Mouse (Mus musculus): ENCODE data around the gene Gm16253.

Gene Gm16253

DNA sequence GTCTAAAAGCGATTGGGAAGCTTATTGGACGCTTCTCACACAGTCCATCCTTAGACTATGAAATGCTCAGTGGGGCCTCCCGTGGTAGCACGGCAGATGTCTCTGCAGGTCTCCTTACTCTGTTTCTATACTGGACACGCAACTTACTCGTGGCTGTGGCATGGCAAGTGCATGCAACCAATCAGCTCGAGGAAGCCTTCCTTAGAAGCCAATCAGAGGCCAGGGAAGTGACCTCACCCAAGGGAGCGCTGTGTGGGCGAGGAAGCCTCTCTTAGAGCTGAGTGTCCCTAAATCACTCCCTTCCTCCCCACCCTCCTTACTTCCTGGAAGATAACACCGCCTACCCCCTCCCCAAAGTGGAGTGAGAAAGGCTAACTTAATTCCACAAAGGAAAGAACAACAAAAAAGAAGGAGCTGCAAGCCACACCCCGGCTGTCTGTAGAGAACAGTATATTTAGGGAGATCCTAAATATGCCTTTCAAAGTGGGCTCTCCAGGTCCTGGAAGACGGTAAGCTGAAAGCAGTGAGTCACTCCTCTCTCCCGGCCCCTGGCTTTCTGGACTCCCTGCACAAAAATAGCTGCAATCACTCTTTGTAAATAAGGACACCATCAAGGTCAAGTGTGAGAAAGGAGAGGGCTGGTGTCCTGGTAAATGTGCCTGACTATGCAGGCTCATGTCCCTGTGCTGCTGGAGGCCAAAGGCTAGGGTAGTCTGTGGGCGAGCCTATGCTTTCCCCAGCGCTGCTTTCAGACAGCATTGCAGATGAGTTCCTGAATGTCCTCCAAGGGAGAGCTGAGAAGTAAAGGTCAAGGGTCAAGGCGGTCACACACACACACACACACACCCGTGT, at the start of gene Gm16253:
TSS of gene Gm16253 (plus strand) at position 295 of the 852 bp plus-strand sequence.
- DNase-seq (ENCODE audit: low spot score in 2 of 2), result peak; percentile 91 to 95

DNA sequence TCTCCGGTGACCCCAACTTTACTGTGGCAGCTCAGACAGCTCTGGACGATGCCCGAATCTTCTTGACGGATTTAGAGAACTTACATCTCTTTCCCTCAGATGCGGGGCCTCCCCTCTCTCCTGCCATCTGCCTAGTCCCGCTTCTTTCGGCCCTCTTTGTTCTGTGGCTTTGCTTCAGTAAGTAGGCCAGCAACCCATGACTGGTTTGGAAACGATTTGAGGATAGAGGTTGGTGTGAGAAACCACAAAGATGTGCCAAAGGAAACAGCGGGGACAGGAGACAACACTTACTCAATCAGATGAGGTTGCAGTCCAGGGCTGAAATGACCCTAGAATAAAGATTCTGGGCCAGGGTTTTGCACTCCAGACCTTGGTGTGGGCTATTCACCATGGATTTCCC, 48.3 kb upstream of the Gm16253 start:
- no peak for DNase-seq (ENCODE audit: low spot score in 2 of 2)

DNA sequence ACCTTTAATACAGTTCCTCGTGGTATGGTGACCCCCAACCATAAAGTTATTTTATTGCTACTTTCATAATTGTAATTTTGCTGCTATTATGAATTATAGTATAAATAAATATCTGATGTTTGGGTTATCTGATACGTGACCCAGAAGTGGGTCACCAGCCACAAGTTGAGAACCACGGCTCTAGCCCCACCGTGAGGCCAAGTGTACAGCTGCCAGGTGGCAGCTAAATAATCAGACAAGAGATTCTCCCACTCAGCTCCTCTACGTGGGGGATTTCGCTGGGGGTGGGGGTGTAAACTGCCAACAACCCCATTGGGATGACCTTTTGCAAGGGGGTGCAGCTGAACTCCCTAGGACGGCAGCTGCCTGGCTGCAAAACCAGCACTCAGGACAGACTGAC, 44.7 kb upstream of the Gm16253 start:
- no peak for DNase-seq (ENCODE audit: low spot score in 2 of 2)

DNA sequence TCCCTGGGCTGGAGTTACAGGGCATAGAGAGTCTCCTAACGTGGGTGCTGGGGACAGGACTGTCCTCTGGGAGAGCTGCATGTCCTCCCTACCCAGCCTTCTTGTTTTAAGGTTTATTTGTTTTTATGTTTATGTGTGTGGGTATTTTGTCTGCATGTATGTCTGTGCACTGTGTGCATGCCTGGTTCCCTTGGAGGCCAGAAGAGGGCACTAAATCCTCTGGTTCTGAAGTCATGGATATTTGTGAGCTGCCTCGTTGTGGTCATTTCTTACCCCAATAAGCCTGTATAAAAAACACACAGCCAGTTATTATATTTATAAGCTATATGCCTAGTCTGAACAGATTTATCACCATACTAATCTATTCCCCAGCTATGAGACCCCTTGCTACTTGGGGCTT, 42.5 kb upstream of the Gm16253 start:
- DNase-seq (ENCODE audit: low spot score in 2 of 2), result no peak

DNA sequence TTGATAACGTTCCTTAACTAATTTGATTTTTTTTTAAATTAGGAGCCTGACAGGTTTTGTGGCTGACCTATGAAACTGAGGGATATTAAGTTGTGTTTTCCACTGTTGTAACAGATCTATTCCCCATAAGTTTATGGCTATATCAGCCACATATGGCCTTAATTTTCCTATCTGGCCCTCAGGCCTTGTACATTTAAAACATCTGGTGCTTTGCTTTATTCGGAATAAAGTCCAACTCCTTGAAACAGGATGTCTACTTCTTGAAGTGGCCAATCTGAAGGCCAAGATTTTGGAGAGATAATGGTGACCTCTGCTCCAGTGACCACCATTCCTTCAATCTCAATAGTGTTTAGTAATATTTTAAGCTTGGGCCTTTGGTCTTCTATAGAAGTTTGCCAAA, 37.5 kb upstream of the Gm16253 start:
- DNase-seq (ENCODE audit: low spot score in 2 of 2), result no peak

DNA sequence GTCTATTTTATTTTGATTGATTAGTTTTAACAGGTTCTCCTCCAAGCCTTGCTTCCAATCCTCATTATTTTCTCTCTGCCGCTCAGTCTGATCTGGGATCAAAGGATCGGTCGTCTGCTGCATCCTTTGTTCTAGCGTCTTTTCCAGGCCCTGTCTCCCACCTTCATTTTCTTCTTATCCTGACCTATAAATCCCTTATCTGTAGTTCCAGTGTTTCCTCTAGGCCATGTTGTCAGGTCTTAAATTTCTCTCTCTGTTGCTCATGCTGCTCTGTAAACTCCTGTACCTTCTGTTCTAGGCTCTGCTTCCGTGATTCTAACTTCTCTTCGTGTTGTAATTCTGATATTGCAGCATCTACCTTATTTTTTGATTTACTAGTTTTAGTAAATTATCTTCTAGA, 36.0 kb upstream of the Gm16253 start:
- DNase-seq (ENCODE audit: low spot score in 2 of 2), result no peak

DNA sequence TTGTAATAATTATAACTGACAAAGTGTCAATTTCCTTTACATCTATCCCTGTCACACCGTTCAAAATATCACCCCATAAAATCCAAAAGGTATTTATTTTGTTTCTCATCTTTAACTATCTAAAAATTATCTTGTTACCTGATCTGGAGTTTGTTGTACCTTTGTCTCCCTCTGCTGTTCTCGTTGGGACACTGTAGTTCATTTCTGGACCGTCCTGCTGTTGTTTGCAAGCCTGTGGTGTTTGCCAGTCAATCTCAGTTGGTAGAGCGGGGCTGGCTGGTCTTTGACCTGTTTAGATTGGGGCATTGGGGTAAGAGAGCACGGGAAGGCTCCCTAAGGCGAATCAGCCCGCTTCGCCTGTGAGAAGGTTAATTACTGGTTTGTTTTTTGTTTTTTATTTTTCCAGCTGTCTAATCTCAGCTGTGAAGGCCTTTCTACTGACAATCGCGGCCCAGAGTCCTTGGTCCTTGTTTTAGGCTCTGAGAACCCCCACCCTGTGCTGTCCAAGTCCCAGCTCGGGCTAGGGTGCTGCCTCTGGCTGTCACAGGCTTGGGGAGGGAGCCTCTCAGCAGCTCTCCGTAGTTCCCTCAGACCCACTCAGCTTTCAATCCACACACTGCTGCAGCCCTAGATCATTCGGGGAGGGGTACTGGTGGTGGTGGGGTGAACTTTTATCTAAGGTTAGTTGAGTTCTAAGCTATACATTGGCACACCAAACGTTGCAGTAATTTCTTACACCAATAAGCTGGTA, 35.3 kb upstream of the Gm16253 start:
- DNase-seq (ENCODE audit: low spot score in 2 of 2), result no peak

DNA sequence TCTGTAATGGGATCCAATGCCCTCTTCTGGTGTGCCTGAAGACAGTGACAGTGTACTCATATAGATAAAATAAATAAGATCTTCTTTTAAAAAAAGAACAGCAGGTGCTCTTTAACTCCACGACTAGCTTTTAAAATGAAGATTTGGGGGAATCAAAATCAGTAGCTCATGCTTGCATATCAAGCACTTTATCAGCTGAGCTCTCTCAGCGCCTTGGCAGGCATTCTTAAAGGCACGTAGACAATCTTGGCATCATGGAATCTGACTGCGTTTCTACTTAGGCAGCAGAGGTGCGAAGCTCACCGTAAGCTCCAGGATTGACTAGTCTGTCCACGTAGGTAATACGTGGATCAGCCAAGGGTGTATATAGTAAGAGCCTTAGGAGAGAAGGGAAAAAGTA, 34.2 kb upstream of the Gm16253 start:
- no peak for DNase-seq (ENCODE audit: low spot score in 2 of 2)

DNA sequence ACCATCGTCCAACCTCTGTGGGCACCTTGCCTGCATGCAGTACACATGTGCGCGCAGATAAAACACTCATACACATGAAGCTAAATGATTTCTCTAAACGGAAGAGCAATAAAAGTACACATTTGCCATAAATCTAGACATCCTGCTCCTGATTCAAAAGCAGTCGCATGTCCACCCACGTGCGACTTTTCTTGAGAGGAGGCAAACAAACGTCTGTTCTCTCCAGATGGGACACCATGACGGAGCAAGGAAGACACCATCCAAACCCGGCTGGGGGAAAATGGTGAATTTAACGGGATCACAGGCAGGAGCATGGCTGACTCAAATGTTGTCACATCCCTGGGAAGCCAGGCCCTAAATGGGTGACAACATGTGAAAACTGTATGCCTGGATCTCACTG, 33.4 kb upstream of the Gm16253 start:
- DNase-seq (ENCODE audit: low spot score in 2 of 2), result peak; percentile 49 to 56

DNA sequence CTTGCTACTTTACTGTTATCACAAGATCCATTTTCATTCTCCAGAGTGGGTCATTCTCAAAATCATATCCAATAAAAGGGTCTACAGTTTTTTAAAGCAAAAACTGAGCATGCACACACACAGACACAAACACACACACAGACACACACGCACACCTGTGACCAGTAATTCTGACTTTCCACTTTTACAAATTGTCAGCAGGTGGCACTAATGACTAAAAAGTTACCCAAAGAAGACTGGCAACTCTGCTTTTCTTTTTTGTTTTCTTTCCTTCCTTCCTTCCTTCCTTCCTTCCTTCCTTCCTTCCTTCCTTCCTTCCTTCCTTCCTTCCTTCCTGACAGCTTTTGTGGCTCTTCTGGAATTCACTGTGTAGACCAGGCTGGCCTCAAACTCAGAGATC, 31.2 kb upstream of the Gm16253 start:
- DNase-seq (ENCODE audit: low spot score in 2 of 2), result no peak

DNA sequence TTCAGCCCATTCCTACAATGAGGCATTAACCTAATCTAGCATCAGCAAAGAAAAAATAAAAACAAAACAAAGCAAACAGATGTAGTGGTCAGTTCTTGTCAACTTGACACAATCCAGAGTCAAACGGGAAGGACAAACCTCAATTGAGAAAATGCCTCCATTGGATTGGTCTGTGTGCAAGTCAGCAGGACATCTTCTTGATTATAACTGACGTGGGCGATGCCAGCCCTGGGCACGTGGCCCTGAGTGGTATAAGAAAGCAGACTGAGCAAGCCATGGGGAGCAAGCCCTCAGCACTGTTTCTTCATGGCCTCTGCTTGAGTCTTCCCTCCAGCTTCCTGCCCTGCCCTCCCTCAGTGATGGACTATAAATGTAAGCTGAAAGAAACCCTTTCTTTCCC, 29.9 kb upstream of the Gm16253 start:
- no peak for DNase-seq (ENCODE audit: low spot score in 2 of 2)

DNA sequence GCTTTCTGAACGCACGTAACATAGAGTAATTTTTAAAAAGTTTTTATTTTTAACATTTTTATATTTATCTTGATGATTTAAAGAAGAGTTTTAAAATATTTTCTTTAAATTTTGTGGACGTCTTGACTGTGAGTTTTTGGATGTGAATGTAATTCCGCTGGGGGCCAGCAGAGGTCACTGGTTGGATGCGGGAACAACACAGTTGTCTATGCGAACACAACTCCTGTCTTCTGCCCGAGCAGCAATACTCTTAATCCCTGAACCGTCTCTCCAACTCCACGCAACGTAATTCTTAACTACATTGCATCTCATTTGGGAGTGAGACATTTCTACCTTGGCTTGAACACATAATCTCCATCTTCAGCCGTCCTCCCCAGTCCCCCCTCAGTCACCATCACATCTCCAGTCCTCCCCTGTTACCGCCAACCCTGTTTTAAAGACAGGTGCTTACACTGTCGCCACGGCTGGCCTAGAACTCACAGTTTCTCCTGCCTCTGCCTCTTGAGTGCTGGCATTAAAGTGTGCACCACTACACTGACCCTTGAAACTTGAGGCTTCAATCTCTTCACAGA, 29.3 kb upstream of the Gm16253 start:
- DNase-seq (ENCODE audit: low spot score in 2 of 2), result peak; percentile 82 to 88

DNA sequence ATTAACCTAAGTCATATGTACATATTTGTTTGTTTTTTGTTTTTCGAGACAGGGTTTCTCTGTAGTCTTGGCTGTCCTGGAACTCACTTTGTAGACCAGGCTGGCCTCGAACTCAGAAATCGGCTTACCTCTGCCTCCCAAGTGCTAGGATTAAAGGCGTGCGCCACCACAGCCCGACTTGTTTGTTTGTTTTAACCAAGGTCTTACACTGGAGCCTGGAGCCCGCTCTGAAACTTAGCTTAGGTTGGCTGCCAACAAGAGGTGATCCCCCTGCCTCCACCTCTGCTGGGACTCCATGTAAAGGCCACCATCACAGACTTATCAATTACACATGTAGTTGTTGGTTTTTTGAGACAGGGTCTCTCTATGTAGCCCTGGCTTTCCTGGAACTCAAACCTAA, 28.0 kb upstream of the Gm16253 start:
- no peak for DNase-seq (ENCODE audit: low spot score in 2 of 2)

DNA sequence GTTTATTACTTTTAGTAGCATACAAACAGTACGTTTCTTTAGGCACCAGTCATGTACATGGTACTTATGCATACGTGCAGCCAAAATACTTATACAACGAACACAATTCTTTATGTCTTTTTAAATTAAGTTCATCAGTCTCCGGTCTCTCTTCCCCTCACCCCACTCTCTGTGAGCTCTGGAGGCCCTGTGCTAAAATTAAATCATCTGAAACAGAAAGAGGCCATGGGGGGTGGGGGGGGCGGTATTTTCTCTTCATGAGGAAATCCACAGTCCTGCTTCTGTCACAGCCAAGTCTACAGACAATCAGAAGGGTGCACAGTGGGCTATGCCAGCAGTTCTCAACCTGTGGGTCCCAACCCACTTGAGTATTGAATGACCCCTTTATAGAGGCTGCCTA, 27.4 kb upstream of the Gm16253 start:
- no peak for DNase-seq (ENCODE audit: low spot score in 2 of 2)

DNA sequence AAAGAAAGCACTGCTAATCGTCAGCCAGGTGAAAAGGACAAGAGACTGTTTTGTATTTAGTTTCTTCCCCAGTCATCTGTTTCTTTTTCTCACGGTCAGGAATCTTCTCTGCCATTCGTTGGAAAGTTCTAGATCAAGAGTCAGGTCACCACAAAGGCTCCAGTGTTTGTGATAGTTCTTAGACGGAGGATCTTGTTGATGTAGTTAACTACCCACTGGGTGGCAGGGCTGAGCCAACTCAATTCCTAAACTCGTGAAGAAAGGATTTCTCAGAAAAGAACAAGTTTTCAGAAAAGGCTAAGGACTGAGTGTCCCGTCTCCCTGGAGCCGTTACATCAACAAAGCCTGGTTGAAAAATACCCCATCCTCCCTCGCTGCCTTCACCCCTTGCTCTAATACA, 25.6 kb upstream of the Gm16253 start:
- DNase-seq (ENCODE audit: low spot score in 2 of 2), result peak; percentile 56 to 66

DNA sequence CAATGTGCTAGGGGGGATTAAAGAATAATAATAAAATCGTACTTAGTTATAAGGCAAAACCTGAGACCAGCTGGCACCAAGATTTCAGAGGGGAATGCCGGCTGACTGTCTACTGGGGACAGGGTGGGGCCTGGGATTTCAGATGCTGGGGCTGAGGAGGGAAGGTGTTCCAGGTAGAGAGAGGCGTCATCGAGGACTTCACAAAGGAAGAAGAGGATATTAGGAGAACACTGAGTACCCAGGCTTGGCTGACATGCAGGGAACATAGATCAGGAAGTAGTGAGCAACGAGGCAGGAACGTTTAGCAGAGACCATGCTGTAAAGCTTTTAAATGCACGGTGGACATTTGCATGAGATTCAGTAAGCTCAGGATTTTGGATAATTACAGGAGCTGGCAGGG, 24.9 kb upstream of the Gm16253 start:
- DNase-seq (ENCODE audit: low spot score in 2 of 2), result no peak

DNA sequence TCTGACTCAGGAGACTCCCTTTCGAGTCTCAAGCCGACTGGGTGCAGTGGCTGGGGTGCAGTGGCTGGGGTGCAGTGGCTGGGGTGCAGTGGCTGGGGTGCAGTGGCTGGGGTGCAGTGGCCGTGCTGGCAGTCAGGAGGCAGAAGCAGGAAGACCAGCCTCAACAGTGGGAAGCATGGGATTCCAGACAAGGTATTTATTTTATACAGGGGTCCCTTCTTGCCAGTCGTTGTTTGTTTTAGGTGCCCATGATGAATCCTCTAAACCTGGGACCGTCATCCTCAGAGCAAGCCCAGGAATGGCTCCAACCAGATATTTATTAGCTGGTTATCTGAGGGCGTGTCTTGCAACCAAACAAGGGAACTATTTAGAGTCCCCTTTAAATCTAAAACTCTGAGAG, 23.2 kb upstream of the Gm16253 start:
- DNase-seq (ENCODE audit: low spot score in 2 of 2), result no peak

DNA sequence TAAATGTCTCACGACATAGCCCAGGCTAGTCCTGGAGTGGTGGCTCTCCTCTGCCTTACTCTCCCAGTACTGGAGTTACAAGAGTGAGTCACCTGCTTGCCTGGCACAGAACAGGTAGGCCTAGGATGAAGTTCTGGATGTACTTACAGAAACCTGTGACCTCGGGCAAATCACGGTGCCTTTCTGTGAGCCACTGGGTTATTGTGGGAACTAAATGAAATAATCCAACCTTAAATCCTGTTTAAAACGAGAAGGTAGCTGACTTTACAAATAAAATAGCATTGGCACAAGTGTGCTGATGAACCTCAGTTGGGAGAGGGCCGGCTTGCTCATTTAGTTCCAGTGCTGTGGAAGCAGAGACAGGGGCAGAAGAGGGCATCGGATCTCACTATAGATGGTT, 22.5 kb upstream of the Gm16253 start:
- DNase-seq (ENCODE audit: low spot score in 2 of 2), result no peak

DNA sequence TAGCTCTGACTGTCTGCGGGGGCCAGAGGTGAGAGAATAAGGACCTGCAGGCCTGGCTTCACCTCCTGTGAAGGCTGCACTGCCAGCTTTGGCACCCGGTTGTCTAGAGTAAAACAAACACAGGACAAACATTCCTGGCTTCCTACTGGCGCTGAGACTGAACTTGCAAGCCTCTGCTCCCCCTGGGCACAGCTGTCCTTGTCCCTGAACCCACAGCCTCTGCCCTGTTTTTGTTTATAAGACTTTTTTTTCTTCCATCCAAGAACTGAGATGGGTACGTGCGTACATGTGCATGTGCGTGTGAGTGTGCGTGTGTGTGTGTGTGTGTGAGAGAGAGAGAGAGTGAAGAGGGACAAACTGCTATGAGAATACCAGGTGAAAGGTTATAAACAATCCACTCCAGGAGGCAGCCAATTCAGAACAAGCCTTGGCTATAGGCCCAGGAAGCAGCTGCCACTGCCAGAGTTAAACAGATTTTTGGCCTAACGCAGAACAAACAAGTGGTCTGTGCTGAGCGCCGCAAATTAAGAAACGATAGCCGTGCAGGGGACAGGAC, 21.7 kb upstream of the Gm16253 start:
- DNase-seq (ENCODE audit: low spot score in 2 of 2), result no peak

DNA sequence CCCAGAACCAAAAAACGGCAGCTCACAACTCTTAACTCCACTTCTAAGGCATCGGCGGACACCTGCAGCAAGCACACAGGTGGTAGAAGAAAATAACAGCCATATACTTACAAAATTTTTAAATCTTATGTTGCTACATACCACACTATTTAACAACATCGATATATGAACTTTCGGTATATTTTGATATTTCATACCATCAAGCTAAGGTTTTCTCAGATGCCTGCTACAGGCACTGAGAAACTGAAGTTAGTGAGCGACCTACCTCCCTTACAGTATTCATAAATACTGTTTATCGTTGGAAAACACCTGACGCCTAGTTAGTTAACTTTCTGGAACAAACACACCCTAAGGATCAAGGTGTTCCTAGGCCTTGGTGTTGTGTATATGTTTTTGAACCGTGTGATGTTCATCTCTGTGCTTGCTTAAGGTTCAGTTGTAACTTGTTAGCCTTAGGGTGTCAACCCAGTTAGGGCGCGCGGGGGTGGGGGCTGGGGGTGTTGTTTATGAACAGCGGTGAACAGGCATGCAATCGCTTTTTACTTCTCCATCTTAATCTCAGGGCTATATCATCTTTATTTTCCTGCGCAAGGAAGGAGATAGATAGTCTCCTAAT, 20.7 kb upstream of the Gm16253 start:
- DNase-seq (ENCODE audit: low spot score in 2 of 2), result no peak

DNA sequence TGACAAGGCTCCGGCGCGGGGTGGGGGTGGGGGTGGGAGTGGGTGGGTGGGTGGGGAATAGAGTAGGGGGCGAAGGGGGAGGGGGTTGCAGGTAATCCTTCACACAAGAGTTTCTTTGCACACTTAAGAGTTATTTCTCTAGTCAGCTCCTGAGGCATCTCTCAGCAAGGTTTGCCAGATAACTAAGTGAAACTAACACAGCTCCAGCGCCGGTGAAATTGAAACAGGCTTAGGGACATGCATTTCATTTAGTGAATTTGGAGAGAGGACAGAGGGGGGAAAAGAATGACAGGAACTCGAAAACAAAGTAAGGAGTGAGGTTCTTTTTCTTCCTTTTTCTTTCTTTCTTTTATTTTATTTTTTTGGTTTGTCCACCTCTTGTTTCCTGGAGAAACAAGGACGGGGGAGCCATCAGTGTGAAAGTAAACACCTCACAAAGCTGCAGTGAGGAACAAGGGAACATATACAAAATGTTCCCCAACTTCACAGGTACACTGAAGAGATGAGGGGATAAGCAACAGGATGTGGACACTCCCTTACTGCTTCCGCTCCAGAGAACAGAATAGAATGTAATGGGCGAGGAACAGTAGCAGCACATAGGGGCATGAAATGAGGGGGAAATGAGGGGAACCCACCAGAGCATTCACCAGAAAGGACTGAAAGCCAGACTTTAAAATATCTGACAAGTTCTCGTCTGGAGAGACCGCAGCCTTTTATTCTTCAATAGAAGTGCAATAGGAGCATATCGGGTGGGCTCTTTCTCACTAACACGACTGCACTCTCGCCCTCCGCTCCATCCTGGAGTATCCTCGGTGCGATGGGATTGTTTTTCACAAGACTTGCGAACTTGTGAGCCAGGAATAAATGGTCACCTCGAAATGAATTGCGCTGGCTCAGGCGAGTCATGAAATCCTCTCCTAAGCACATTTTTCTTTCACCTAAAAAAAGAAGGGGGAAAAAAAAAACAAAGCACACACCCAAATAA, 19.8 kb upstream of the Gm16253 start:
- no peak for DNase-seq (ENCODE audit: low spot score in 2 of 2)

All from right cerebral cortex, adult 2 months (tissue).